Mouse (Mus musculus): ENCODE results near the gene Troap.

DNA sequence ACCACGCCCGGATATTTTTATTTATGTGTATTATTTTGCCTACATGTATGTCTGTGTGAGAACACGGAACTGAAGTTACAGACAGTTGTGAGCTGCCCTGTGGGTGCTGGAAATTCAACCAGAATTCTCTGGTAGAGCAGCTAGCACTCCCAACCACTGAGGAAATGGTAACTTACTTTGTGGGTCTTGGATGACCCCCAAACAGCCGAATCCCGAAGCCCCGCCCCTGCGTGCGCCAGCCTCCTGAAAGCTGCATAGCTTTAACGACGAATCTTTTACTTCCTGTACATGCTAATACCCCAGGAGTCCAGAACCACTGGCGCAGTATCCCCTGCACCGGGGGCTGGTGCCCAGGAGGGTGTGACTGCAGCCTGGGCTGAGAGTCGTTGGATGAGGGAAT is 49.0 kb upstream of the Troap start:
- TF ChIP-seq POLR2A (IDR thresholded peaks at IDR 0.05; ENCODE audit: insufficient read length, low read depth), result no peak
- TF ChIP-seq SRF (IDR thresholded peaks at IDR 0.05; ENCODE audit: control insufficient read depth, insufficient read length, low read depth), result no peak
- TF ChIP-seq MAX (IDR thresholded peaks at IDR 0.05; ENCODE audit: low read depth), result no peak
- TF ChIP-seq CEBPB (IDR thresholded peaks at IDR 0.05; ENCODE audit: insufficient read depth, poor library complexity, severe bottlenecking), result no peak
- no peak for TF ChIP-seq USF1 (IDR thresholded peaks at IDR 0.05; ENCODE audit: low read depth)
- TF ChIP-seq E2F4 (IDR thresholded peaks at IDR 0.05; ENCODE audit: insufficient read depth), result no peak
- no peak for TF ChIP-seq MYOD1 (IDR thresholded peaks at IDR 0.05; ENCODE audit: control insufficient read depth in 1 of 3, insufficient read length in 2 of 3, low read depth in 2 of 3)
- no peak for TF ChIP-seq REST (IDR thresholded peaks at IDR 0.05; ENCODE audit: insufficient read depth, insufficient read length)
- no peak for TF ChIP-seq MYOG (IDR thresholded peaks at IDR 0.05; ENCODE audit: control insufficient read depth in 1 of 3, insufficient read depth in 1 of 3, insufficient read length in 2 of 3, low read depth in 2 of 3)
- no peak for TF ChIP-seq TCF12 (IDR thresholded peaks at IDR 0.05; ENCODE audit: insufficient read depth, poor library complexity, severe bottlenecking)
- TF ChIP-seq POLR2AphosphoS2 (IDR thresholded peaks at IDR 0.05; ENCODE audit: insufficient read length, low read depth), result no peak
- no peak for TF ChIP-seq TCF3 (IDR thresholded peaks at IDR 0.05; ENCODE audit: insufficient read length, low read depth)
